Comparison of ENCODE assay signal across 8 mouse cellular contexts in genomic region chrX:142967067-142967466, GRCm38 (mm10). TPM values are rescaled to one million over a fixed set of nuclear protein-coding genes. Genes with fewer than 3 reads are reported as not detected.
DNase-seq lines count a peak whose midpoint lies in the region; ATAC-seq lines count a peak whose summit lies in the region.

No protein-coding gene starts in this region.

- DNase-seq in heart, adult 11 months: peak; percentile 86
- no peak for DNase-seq in heart, postnatal 36 days
- DNase-seq in limb, embryonic 10.5 days (ENCODE audit: low spot score): peak; percentile 29
- DNase-seq in neural tube, embryonic 10.5 days (ENCODE audit: extremely low spot score, low spot score): peak; percentile 17
- DNase-seq in gastrocnemius, adult 18-20 months (ENCODE audit: low spot score): no peak
- no peak for DNase-seq in urinary bladder, postnatal 36 days (ENCODE audit: low spot score in 2 of 2)

- no peaks in the 10 kb centered on the region for H3K4me1 ChIP-seq in forebrain, embryonic 12.5 days
- no peaks in the 10 kb centered on the region for H3K4me1 ChIP-seq in limb, embryonic 10.5 days

- peak; percentile 30 for ATAC-seq in CD4-positive, CD25-positive, alpha-beta regulatory T cell, adult 4 months
- peak; percentile 24; the same call in 1 of the 2 replicates for ATAC-seq in forebrain, embryonic 12.5 days (ENCODE audit: low FRiP score)

- H3K27me3 ChIP-seq in forebrain, embryonic 12.5 days: peaks cover 20% of the 10 kb centered on the region
- H3K27me3 ChIP-seq in limb, embryonic 10.5 days (ENCODE audit: low read depth, poor library complexity, severe bottlenecking): peaks cover 95% of the 10 kb centered on the region

- 39% methylated on average over 7 of the region's 7 CpGs for WGBS in forebrain, embryonic 12.5 days
- 43% methylated on average over 7 of the region's 7 CpGs for WGBS in limb, embryonic 10.5 days

- peak overlapping the region; percentile 45 for H3K4me2 ChIP-seq in forebrain, embryonic 12.5 days

- no peaks in the 10 kb centered on the region for H3K9me3 ChIP-seq in forebrain, embryonic 12.5 days
- no peaks in the 10 kb centered on the region for H3K9me3 ChIP-seq in limb, embryonic 10.5 days (replicated peaks)

- no peak overlapping the region for H3K9ac ChIP-seq in forebrain, embryonic 12.5 days

- intact Hi-C loops in heart, postnatal 36 days (cut with DNase I): loop anchor here (5.0 kb wide), 3 partner anchors 80 to 145 kb away; no protein-coding TSS in a partner anchor

- H3K4me3 ChIP-seq in forebrain, embryonic 12.5 days (replicated peaks): peak overlapping the region; percentile 58
- H3K4me3 ChIP-seq in limb, embryonic 10.5 days: peak overlapping the region; percentile 69

- no peak overlapping the region for H3K27ac ChIP-seq in forebrain, embryonic 12.5 days
- peak overlapping the region; percentile 94 for H3K27ac ChIP-seq in limb, embryonic 10.5 days

- no peaks in the 10 kb centered on the region for H3K36me3 ChIP-seq in forebrain, embryonic 12.5 days (replicated peaks)
- no peaks in the 10 kb centered on the region for H3K36me3 ChIP-seq in limb, embryonic 10.5 days

RNA-seq across cellular contexts. Expression of gene Ammecr1, which starts 0.5 kb away (rescaled TPM):
- total RNA-seq in heart, postnatal 36 days (2021): 10 to 100 TPM; 13.3 to 15.8 TPM
- 1 to 10 TPM; 6.4 to 9.2 TPM for polyA plus RNA-seq in CD4-positive, CD25-positive, alpha-beta regulatory T cell, adult 4 months (2017; shearing (Covaris generic))
- 11.3 and 12.7 TPM in 2 replicates for polyA plus RNA-seq in forebrain, embryonic 12.5 days (2016; fragmentation: Nextera tagmentation; extraction: Ambion mirVana)
- polyA plus RNA-seq in limb, embryonic 10.5 days (2016; fragmentation: Nextera tagmentation; extraction: Ambion mirVana): 12.2 and 12.4 TPM in 2 replicates
- total RNA-seq in gastrocnemius, adult 18-20 months (2021): 1 to 10 TPM; 3.9 to 4.2 TPM

Comparison
In these comparisons a context has a peak if more than half of its experiments do, and no peak if none do; other contexts are left out.
1. DNase-seq: peak in heart, adult 11 months (single experiment), limb, embryonic 10.5 days (single experiment) and neural tube, embryonic 10.5 days (single experiment); none in heart, postnatal 36 days (0 of 2), gastrocnemius, adult 18-20 months (single experiment) and urinary bladder, postnatal 36 days (0 of 2).